Comparison of ENCODE assay signal across 27 mouse cellular contexts in genomic region chr8:17602861-17603260, GRCm38 (mm10).
"Had no signal": no experiment of that assay in that cellular context is flagged by ENCODE, and none has a peak within 500 bp of the region (broad histone marks: within the 10 kb centered on the region; RNA-seq: fewer than 3 reads in every experiment).

No protein-coding gene starts in this region.

- H3K27me3 ChIP-seq: heart, embryonic 12.5 days; heart, embryonic 13.5 days; heart, embryonic 15.5 days; hindbrain, embryonic 12.5 days; hindbrain, embryonic 13.5 days; hindbrain, embryonic 15.5 days; intestine, embryonic 15.5 days; kidney, embryonic 15.5 days had no signal

- H3K9ac ChIP-seq: heart, embryonic 12.5 days; heart, embryonic 13.5 days; heart, embryonic 15.5 days; hindbrain, embryonic 12.5 days; hindbrain, embryonic 13.5 days; hindbrain, embryonic 14.5 days; hindbrain, embryonic 15.5 days; intestine, embryonic 15.5 days; kidney, embryonic 15.5 days had no signal

- H3K4me1 ChIP-seq: heart, embryonic 10.5 days; heart, embryonic 12.5 days; heart, embryonic 13.5 days; heart, embryonic 15.5 days; hindbrain, embryonic 10.5 days; hindbrain, embryonic 12.5 days; hindbrain, embryonic 13.5 days; hindbrain, embryonic 15.5 days; intestine, embryonic 15.5 days; kidney, embryonic 15.5 days had no signal

- DNase-seq: heart, postnatal 10 days; heart, postnatal 14 days; heart, postnatal 36 days; heart, postnatal 4 days; kidney, adult 11 months; kidney, adult 18-20 months; kidney, postnatal 10 days; kidney, postnatal 14 days; kidney, postnatal 25 days; kidney, postnatal 36 days; kidney, postnatal 4 days; layer of hippocampus, adult 9-11 months; layer of hippocampus, postnatal 36 days had no signal

- H3K4me3 ChIP-seq: heart, embryonic 10.5 days; heart, embryonic 12.5 days; heart, embryonic 13.5 days; heart, embryonic 15.5 days; hindbrain, embryonic 10.5 days; hindbrain, embryonic 12.5 days; hindbrain, embryonic 13.5 days; hindbrain, embryonic 15.5 days; intestine, embryonic 15.5 days; kidney, embryonic 15.5 days; layer of hippocampus, adult 2 months had no signal

- H3K36me3 ChIP-seq: heart, embryonic 10.5 days; heart, embryonic 12.5 days; heart, embryonic 13.5 days; heart, embryonic 15.5 days; hindbrain, embryonic 10.5 days; hindbrain, embryonic 12.5 days; hindbrain, embryonic 13.5 days; hindbrain, embryonic 15.5 days; intestine, embryonic 15.5 days; kidney, embryonic 15.5 days had no signal

- H3K27ac ChIP-seq: heart, embryonic 10.5 days; heart, embryonic 13.5 days; heart, embryonic 15.5 days; hindbrain, embryonic 10.5 days; hindbrain, embryonic 12.5 days; hindbrain, embryonic 13.5 days; hindbrain, embryonic 14.5 days; hindbrain, embryonic 15.5 days; hindbrain, postnatal 0 days; intestine, embryonic 15.5 days; kidney, embryonic 15.5 days; kidney, postnatal 0 days; layer of hippocampus, adult 2 months had no signal
